Mouse (Mus musculus): ENCODE data around the gene Ssxb10. TPM values are rescaled to one million over a fixed set of nuclear protein-coding genes. Genes with fewer than 3 reads are reported as not detected.
A peak's percentile ranks its signal among the peaks of the same experiment; 100 is the strongest.
"Not testable (repeated sequence)": the region's sequence is repeated elsewhere in the genome, so short reads cannot be mapped to it uniquely, and the experiment has no call there.

Ssxb10 gene
- not detected in 2 replicates for polyA plus RNA-seq (2015; fragmentation: Nextera tagmentation; extraction: Ambion mirVana)

GRCm38 (mm10) chrX:8327124-8327523 lies at the start of gene Ssxb10:
Ssxb10 (plus strand) TSS chrX:8327424.
- Histone ChIP-seq H3K36me3 (ENCODE audit: insufficient read depth, low read length) (no peaks in the 10 kb centered on the region), H3K9ac (replicated peaks; ENCODE audit: low read depth) (no peak within 1 kb of the TSS), H3K4me2 (replicated peaks; ENCODE audit: low read depth, low read length) (no peak within 1 kb of the TSS), H3K27me3 (replicated peaks; ENCODE audit: insufficient read depth, low read length) (no peaks in the 10 kb centered on the region), H3K4me1 (ENCODE audit: insufficient read depth, low read depth, low read length) (no peaks in the 10 kb centered on the region), H3K9me3 (ENCODE audit: low read length) (no peaks in the 10 kb centered on the region), H3K27ac (ENCODE audit: low read length) (no peak within 1 kb of the TSS), H3K4me3 (ENCODE audit: low read depth, low read length) (no peak within 1 kb of the TSS)
- ATAC-seq (no peak), DNase-seq (ENCODE audit: low spot score) (no peak)
- 51% methylated on average over 2 of the region's 2 CpGs for WGBS
- TF ChIP-seq CTCF (IDR thresholded peaks at IDR 0.05) (no peak), EP300 (IDR thresholded peaks at IDR 0.05) (no peak)

GRCm38 (mm10) chrX:8288621-8289020 lies 38.6 kb upstream of the Ssxb10 start:
- Histone ChIP-seq H3K4me1 (ENCODE audit: insufficient read depth, low read depth, low read length) (no peaks in the 10 kb centered on the region), H3K36me3 (ENCODE audit: insufficient read depth, low read length) (no peaks in the 10 kb centered on the region), H3K27ac (ENCODE audit: low read length) (no peak overlapping the region), H3K27me3 (replicated peaks; ENCODE audit: insufficient read depth, low read length) (no peaks in the 10 kb centered on the region), H3K4me3 (ENCODE audit: low read depth, low read length) (no peak overlapping the region), H3K4me2 (replicated peaks; ENCODE audit: low read depth, low read length) (no peak overlapping the region), H3K9me3 (ENCODE audit: low read length) (no peaks in the 10 kb centered on the region), H3K9ac (replicated peaks; ENCODE audit: low read depth) (no peak overlapping the region)
- TF ChIP-seq CTCF (IDR thresholded peaks at IDR 0.05) (no peak), EP300 (IDR thresholded peaks at IDR 0.05) (no peak)
- WGBS: 74% methylated on average over 5 of the region's 5 CpGs
- DNase-seq (ENCODE audit: low spot score) (no peak), ATAC-seq (no peak)

- H3K27me3 ChIP-seq (replicated peaks; ENCODE audit: insufficient read depth, low read length): no peaks in the 10 kb centered on the region
- no peaks in the 10 kb centered on the region for H3K9me3 ChIP-seq (ENCODE audit: low read length)
- no peak overlapping the region for H3K4me3 ChIP-seq (ENCODE audit: low read depth, low read length)
- TF ChIP-seq CTCF (IDR thresholded peaks at IDR 0.05) (no peak), EP300 (IDR thresholded peaks at IDR 0.05) (no peak)
- 65% methylated on average over 1 of the region's 1 CpGs for WGBS
- no peaks in the 10 kb centered on the region for H3K36me3 ChIP-seq (ENCODE audit: insufficient read depth, low read length)
- ATAC-seq: peak; percentile 40; the same call in 1 of the 2 replicates
- H3K4me1 ChIP-seq (ENCODE audit: insufficient read depth, low read depth, low read length): no peaks in the 10 kb centered on the region
- peak; percentile 14 for DNase-seq (ENCODE audit: low spot score)
- no peak overlapping the region for H3K9ac ChIP-seq (replicated peaks; ENCODE audit: low read depth)
- no peak overlapping the region for H3K27ac ChIP-seq (ENCODE audit: low read length)
- H3K4me2 ChIP-seq (replicated peaks; ENCODE audit: low read depth, low read length): no peak overlapping the region
Observed at GRCm38 (mm10) chrX:8309302-8309701, 17.9 kb upstream of the Ssxb10 start.

- WGBS: 13% methylated on average over 7 of the region's 7 CpGs
- peak; percentile 62 for TF ChIP-seq CTCF (IDR thresholded peaks at IDR 0.05)
- not testable (repeated sequence) for ATAC-seq
Observed at GRCm38 (mm10) chrX:8314905-8315304, 12.3 kb upstream of the Ssxb10 start.

GRCm38 (mm10) chrX:8366678-8367077 lies 39.5 kb downstream of the Ssxb10 start, which contains the start of gene Ssxb9:
Ssxb9 (plus strand) TSS chrX:8366978.
- not testable (repeated sequence) for DNase-seq (ENCODE audit: low spot score); ATAC-seq; H3K27me3 ChIP-seq (replicated peaks; ENCODE audit: insufficient read depth, low read length); H3K36me3 ChIP-seq (ENCODE audit: insufficient read depth, low read length); H3K9me3 ChIP-seq (ENCODE audit: low read length); H3K27ac ChIP-seq (ENCODE audit: low read length); H3K4me1 ChIP-seq (ENCODE audit: insufficient read depth, low read depth, low read length); H3K9ac ChIP-seq (replicated peaks; ENCODE audit: low read depth); H3K4me3 ChIP-seq (ENCODE audit: low read depth, low read length); H3K4me2 ChIP-seq (replicated peaks; ENCODE audit: low read depth, low read length)
- 18% methylated on average over 1 of the region's 1 CpGs for WGBS

More at GRCm38 (mm10) chrX:8314905-8315304, 12.3 kb upstream of the Ssxb10 start:
- not testable (repeated sequence) for H3K27ac ChIP-seq (ENCODE audit: low read length); H3K27me3 ChIP-seq (replicated peaks; ENCODE audit: insufficient read depth, low read length); H3K4me3 ChIP-seq (ENCODE audit: low read depth, low read length); H3K9me3 ChIP-seq (ENCODE audit: low read length); H3K9ac ChIP-seq (replicated peaks; ENCODE audit: low read depth); H3K36me3 ChIP-seq (ENCODE audit: insufficient read depth, low read length); H3K4me2 ChIP-seq (replicated peaks; ENCODE audit: low read depth, low read length); H3K4me1 ChIP-seq (ENCODE audit: insufficient read depth, low read depth, low read length)
- DNase-seq (ENCODE audit: low spot score): peak; percentile 4

Other genes starting within 250 kb of the Ssxb10 start
- 0.90 and 1.2 TPM in 2 replicates for gene Was, start 236.9 kb upstream of the Ssxb10 start, polyA plus RNA-seq (2015; fragmentation: Nextera tagmentation; extraction: Ambion mirVana)
- 18.4 and 18.9 TPM in 2 replicates for gene Wdr13, start 194.5 kb upstream of the Ssxb10 start, polyA plus RNA-seq (2015; fragmentation: Nextera tagmentation; extraction: Ambion mirVana)
- 373 and 463 TPM in 2 replicates for gene Rbm3, start 181.5 kb upstream of the Ssxb10 start, polyA plus RNA-seq (2015; fragmentation: Nextera tagmentation; extraction: Ambion mirVana)
- gene Tbc1d25, start 151.2 kb upstream of the Ssxb10 start, polyA plus RNA-seq (2015; fragmentation: Nextera tagmentation; extraction: Ambion mirVana): 7.8 and 9.1 TPM in 2 replicates
- 51.0 and 58.1 TPM in 2 replicates for gene Ebp, start 133.9 kb upstream of the Ssxb10 start, polyA plus RNA-seq (2015; fragmentation: Nextera tagmentation; extraction: Ambion mirVana)
- gene Porcn, start 120.9 kb upstream of the Ssxb10 start, polyA plus RNA-seq (2015; fragmentation: Nextera tagmentation; extraction: Ambion mirVana): 20.3 and 22.3 TPM in 2 replicates
- gene Ftsj1, start 75.0 kb upstream of the Ssxb10 start, polyA plus RNA-seq (2015; fragmentation: Nextera tagmentation; extraction: Ambion mirVana): 24.2 and 26.5 TPM in 2 replicates
- 88.1 and 90.0 TPM in 2 replicates for gene Slc38a5, start 56.3 kb upstream of the Ssxb10 start, polyA plus RNA-seq (2015; fragmentation: Nextera tagmentation; extraction: Ambion mirVana)
- not detected in 2 replicates for gene Ssxb9, start 39.6 kb downstream of the Ssxb10 start, polyA plus RNA-seq (2015; fragmentation: Nextera tagmentation; extraction: Ambion mirVana)
- gene Ssxb1, start 85.9 kb downstream of the Ssxb10 start, polyA plus RNA-seq (2015; fragmentation: Nextera tagmentation; extraction: Ambion mirVana): not detected in 2 replicates
- gene Ssxb2, start 134.3 kb downstream of the Ssxb10 start, polyA plus RNA-seq (2015; fragmentation: Nextera tagmentation; extraction: Ambion mirVana): not detected in 2 replicates
- not detected in 2 replicates for gene Gm14459, start 197.5 kb downstream of the Ssxb10 start, polyA plus RNA-seq (2015; fragmentation: Nextera tagmentation; extraction: Ambion mirVana)
- gene Ssxb6, start 220.8 kb downstream of the Ssxb10 start, polyA plus RNA-seq (2015; fragmentation: Nextera tagmentation; extraction: Ambion mirVana): not detected in 2 replicates

Measured in lung, postnatal 0 days (tissue).